9 mouse cellular contexts compared by ENCODE assay signal in genomic region chr10:59490920-59491319, GRCm38 (mm10). TPM values are rescaled to one million over a fixed set of nuclear protein-coding genes. Genes with fewer than 3 reads are reported as not detected.
DNase-seq lines count a peak whose midpoint lies in the region; ATAC-seq and TF ChIP-seq lines count a peak whose summit lies in the region.
"Had no signal": no experiment of that assay in that cellular context is flagged by ENCODE, and none has a peak within 500 bp of the region (broad histone marks: within the 10 kb centered on the region; RNA-seq: fewer than 3 reads in every experiment).

No protein-coding gene starts in this region.

- WGBS in hindbrain, embryonic 14.5 days = 81% methylated on average over 8 of the region's 8 CpGs
- WGBS in hindbrain, embryonic 13.5 days = 85% methylated on average over 8 of the region's 8 CpGs
- 72% methylated on average over 8 of the region's 8 CpGs for WGBS in midbrain, postnatal 0 days
- WGBS in midbrain, embryonic 10.5 days = 86% methylated on average over 8 of the region's 8 CpGs
- 79% methylated on average over 8 of the region's 8 CpGs for WGBS in forebrain, embryonic 16.5 days

- no peak for ATAC-seq in hindbrain, embryonic 14.5 days (ENCODE audit: low FRiP score)
- ATAC-seq in hindbrain, embryonic 13.5 days (ENCODE audit: low FRiP score) = no peak
- ATAC-seq in midbrain, postnatal 0 days (ENCODE audit: low FRiP score) = no peak
- ATAC-seq in forebrain, embryonic 16.5 days = no peak
- ATAC-seq: intestine, embryonic 15.5 days had no signal

- H3K9ac ChIP-seq in hindbrain, embryonic 14.5 days = no peak overlapping the region
- no peak overlapping the region for H3K9ac ChIP-seq in hindbrain, embryonic 13.5 days
- H3K9ac ChIP-seq in midbrain, postnatal 0 days (replicated peaks; ENCODE audit: low read length, poor library complexity, severe bottlenecking) = no peak overlapping the region
- no peak overlapping the region for H3K9ac ChIP-seq in forebrain, embryonic 16.5 days (replicated peaks; ENCODE audit: low read depth, low read length)
- H3K9ac ChIP-seq: intestine, embryonic 15.5 days had no signal

- H3K4me1 ChIP-seq in hindbrain, embryonic 14.5 days (replicated peaks; ENCODE audit: control insufficient read depth, insufficient read depth, low read length) = no peaks in the 10 kb centered on the region
- H3K4me1 ChIP-seq in hindbrain, embryonic 13.5 days (replicated peaks) = no peaks in the 10 kb centered on the region
- no peaks in the 10 kb centered on the region for H3K4me1 ChIP-seq in midbrain, postnatal 0 days (ENCODE audit: insufficient read depth, low read length)
- H3K4me1 ChIP-seq in midbrain, embryonic 10.5 days = no peaks in the 10 kb centered on the region
- H3K4me1 ChIP-seq in forebrain, embryonic 16.5 days (replicated peaks; ENCODE audit: control insufficient read depth, insufficient read depth, low read length) = no peaks in the 10 kb centered on the region
- H3K4me1 ChIP-seq: intestine, embryonic 15.5 days had no signal

- no peaks in the 10 kb centered on the region for H3K27me3 ChIP-seq in hindbrain, embryonic 14.5 days (ENCODE audit: control insufficient read depth, insufficient read depth, low read length)
- no peaks in the 10 kb centered on the region for H3K27me3 ChIP-seq in hindbrain, embryonic 13.5 days
- no peaks in the 10 kb centered on the region for H3K27me3 ChIP-seq in midbrain, postnatal 0 days (ENCODE audit: insufficient read depth, low read length)
- no peaks in the 10 kb centered on the region for H3K27me3 ChIP-seq in midbrain, embryonic 10.5 days (ENCODE audit: low read depth, poor library complexity, severe bottlenecking)
- H3K27me3 ChIP-seq in forebrain, embryonic 16.5 days (replicated peaks; ENCODE audit: control insufficient read depth, insufficient read depth, low read length) = no peaks in the 10 kb centered on the region
- H3K27me3 ChIP-seq: intestine, embryonic 15.5 days had no signal

- TF ChIP-seq CTCF in midbrain, postnatal 0 days (IDR thresholded peaks at IDR 0.05) = peak; percentile 62

- no peak overlapping the region for H3K4me2 ChIP-seq in hindbrain, embryonic 14.5 days (replicated peaks)
- no peak overlapping the region for H3K4me2 ChIP-seq in hindbrain, embryonic 13.5 days
- no peak overlapping the region for H3K4me2 ChIP-seq in midbrain, postnatal 0 days (ENCODE audit: low read depth, low read length, poor library complexity, severe bottlenecking)
- H3K4me2 ChIP-seq in forebrain, embryonic 16.5 days (ENCODE audit: low read length) = no peak overlapping the region
- H3K4me2 ChIP-seq: intestine, embryonic 15.5 days had no signal

- no peak overlapping the region for H3K27ac ChIP-seq in hindbrain, embryonic 14.5 days
- H3K27ac ChIP-seq in hindbrain, embryonic 13.5 days = no peak overlapping the region
- no peak overlapping the region for H3K27ac ChIP-seq in midbrain, postnatal 0 days (ENCODE audit: low read depth, low read length)
- no peak overlapping the region for H3K27ac ChIP-seq in midbrain, embryonic 10.5 days (replicated peaks)
- no peak overlapping the region for H3K27ac ChIP-seq in forebrain, embryonic 16.5 days (ENCODE audit: low read length)
- H3K27ac ChIP-seq: intestine, embryonic 15.5 days had no signal

- H3K36me3 ChIP-seq in hindbrain, embryonic 14.5 days (replicated peaks; ENCODE audit: control insufficient read depth, insufficient read depth) = no peaks in the 10 kb centered on the region
- peaks cover 6% of the 10 kb centered on the region; the same call in 1 of the 2 replicates for H3K36me3 ChIP-seq in hindbrain, embryonic 13.5 days
- H3K36me3 ChIP-seq in midbrain, postnatal 0 days (ENCODE audit: insufficient read depth, low read length) = no peaks in the 10 kb centered on the region; the same call in 1 of the 2 replicates
- H3K36me3 ChIP-seq in midbrain, embryonic 10.5 days = no peaks in the 10 kb centered on the region
- H3K36me3 ChIP-seq in forebrain, embryonic 16.5 days (ENCODE audit: control insufficient read depth, insufficient read depth) = no peaks in the 10 kb centered on the region
- H3K36me3 ChIP-seq: intestine, embryonic 15.5 days had no signal

- peak; percentile 28 for DNase-seq in hindbrain, embryonic 14.5 days (ENCODE audit: low spot score)
- DNase-seq in midbrain, postnatal 0 days (ENCODE audit: low spot score) = peak; percentile 62
- DNase-seq in midbrain, embryonic 10.5 days (ENCODE audit: low spot score) = no peak
- peak; percentile 62 to 78 for DNase-seq in cerebellum, postnatal 25 days
- DNase-seq in thymus, postnatal 4 days = peak; percentile 51
- DNase-seq in heart, adult 8-10 months (ENCODE audit: low spot score) = no peak

- H3K9me3 ChIP-seq in hindbrain, embryonic 14.5 days (ENCODE audit: control insufficient read depth, low read length) = peaks cover 12% of the 10 kb centered on the region; the same call in 1 of the 2 replicates
- H3K9me3 ChIP-seq in hindbrain, embryonic 13.5 days = peaks cover 10% of the 10 kb centered on the region
- H3K9me3 ChIP-seq in midbrain, postnatal 0 days (ENCODE audit: low read length) = no peaks in the 10 kb centered on the region
- 0 out of 2 replicates have a peak, but pooled peaks cover 11% of the 10 kb centered on the region for H3K9me3 ChIP-seq in midbrain, embryonic 10.5 days (replicated peaks)
- H3K9me3 ChIP-seq in forebrain, embryonic 16.5 days (ENCODE audit: control insufficient read depth, low read length) = peaks cover 7% of the 10 kb centered on the region
- H3K9me3 ChIP-seq: intestine, embryonic 15.5 days had no signal

- H3K4me3 ChIP-seq in hindbrain, embryonic 14.5 days (replicated peaks; ENCODE audit: low read length) = no peak overlapping the region
- H3K4me3 ChIP-seq in hindbrain, embryonic 13.5 days = no peak overlapping the region
- no peak overlapping the region for H3K4me3 ChIP-seq in midbrain, postnatal 0 days (ENCODE audit: low read depth, low read length)
- no peak overlapping the region for H3K4me3 ChIP-seq in midbrain, embryonic 10.5 days
- H3K4me3 ChIP-seq in forebrain, embryonic 16.5 days (replicated peaks; ENCODE audit: low read length) = no peak overlapping the region
- H3K4me3 ChIP-seq: intestine, embryonic 15.5 days had no signal

RNA-seq across cellular contexts. Expression of gene Oit3, which starts 49.3 kb away (rescaled TPM):
- polyA plus RNA-seq in hindbrain, embryonic 14.5 days (2014; fragmentation: Nextera tagmentation; extraction: Ambion mirVana) = 0.18 and 0.27 TPM in 2 replicates
- 0.21 and 0.25 TPM in 2 replicates for polyA plus RNA-seq in hindbrain, embryonic 13.5 days (2015; fragmentation: Nextera tagmentation; extraction: Ambion mirVana)
- total RNA-seq in midbrain, postnatal 0 days (2014; rRNA removed) = 0.11 TPM in 1 of 2 replicates, not detected in the other
- 0.05 TPM in 1 of 2 replicates, not detected in the other for polyA plus RNA-seq in midbrain, postnatal 0 days (2015; fragmentation: Nextera tagmentation; extraction: Ambion mirVana)
- 0.40 and 1.00 TPM in 2 replicates for polyA plus RNA-seq in midbrain, embryonic 10.5 days (2016; fragmentation: Nextera tagmentation; extraction: Ambion mirVana)
- total RNA-seq in heart, adult 8-10 months (2022) = under 1 TPM in 1 of 4 experiments, not detected in 3; 0.31 TPM
- 0.08 TPM in 1 of 2 replicates, not detected in the other for polyA plus RNA-seq in forebrain, embryonic 16.5 days (2015; fragmentation: Nextera tagmentation; extraction: Ambion mirVana)

Comparison
In these comparisons a context has a peak if more than half of its experiments do, and no peak if none do; other contexts are left out.
1. DNase-seq: peak in hindbrain, embryonic 14.5 days (single experiment), midbrain, postnatal 0 days (single experiment), cerebellum, postnatal 25 days (2 of 2) and thymus, postnatal 4 days (single experiment); none in midbrain, embryonic 10.5 days (single experiment) and heart, adult 8-10 months (single experiment).